Comparison of ENCODE assay signal across 9 mouse cellular contexts in the genomic region with DNA sequence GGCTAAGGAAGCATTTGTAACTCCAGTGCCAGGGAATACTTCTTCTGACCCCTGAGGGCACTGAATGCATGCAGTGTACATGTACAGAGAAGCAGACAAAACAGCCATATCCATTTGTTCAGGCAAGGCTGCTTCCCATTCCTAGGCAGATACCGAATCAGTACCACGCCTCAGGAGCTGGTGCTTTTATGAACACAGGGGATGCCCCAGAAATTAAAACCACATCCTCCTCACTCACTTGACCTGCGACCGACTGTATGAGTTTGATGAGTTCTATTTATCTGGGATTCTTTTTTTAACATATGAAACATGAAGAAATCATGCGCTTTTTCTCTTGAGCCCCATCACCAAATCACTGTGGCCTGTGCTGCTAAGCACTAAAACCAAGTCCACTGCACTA. TPM values are rescaled to one million over a fixed set of nuclear protein-coding genes. Genes with fewer than 3 reads are reported as not detected.
A peak's percentile ranks its signal among the peaks of the same experiment; 100 is the strongest.
DNase-seq lines count a peak whose midpoint lies in the region; ATAC-seq lines count a peak whose summit lies in the region.
"Had no signal": no experiment of that assay in that cellular context is flagged by ENCODE, and none has a peak within 500 bp of the region (broad histone marks: within the 10 kb centered on the region; RNA-seq: fewer than 3 reads in every experiment).

No protein-coding gene starts in this region.

- H3K4me2 ChIP-seq in kidney, embryonic 16.5 days (replicated peaks; ENCODE audit: low read depth, low read length) = peak overlapping the region; percentile 49
- peak overlapping the region; percentile 54 for H3K4me2 ChIP-seq in embryonic facial prominence, embryonic 14.5 days (ENCODE audit: low read depth, low read length)
- H3K4me2 ChIP-seq in neural tube, embryonic 14.5 days (ENCODE audit: low read depth, low read length) = peak overlapping the region; percentile 53

- H3K4me1 ChIP-seq in kidney, embryonic 16.5 days (ENCODE audit: insufficient read depth, low read length) = no peaks in the 10 kb centered on the region
- no peaks in the 10 kb centered on the region for H3K4me1 ChIP-seq in embryonic facial prominence, embryonic 14.5 days (ENCODE audit: control insufficient read depth, insufficient read depth, low read length)
- H3K4me1 ChIP-seq in limb, embryonic 10.5 days = peaks cover 7% of the 10 kb centered on the region; the same call in 1 of the 2 replicates
- 0 out of 2 replicates have a peak, but pooled peaks cover 4% of the 10 kb centered on the region for H3K4me1 ChIP-seq in neural tube, embryonic 14.5 days (ENCODE audit: control insufficient read depth, insufficient read depth, low read length)

- H3K4me3 ChIP-seq in kidney, embryonic 16.5 days (ENCODE audit: low read length) = peak overlapping the region; percentile 65
- H3K4me3 ChIP-seq in embryonic facial prominence, embryonic 14.5 days (ENCODE audit: low read depth, low read length) = peak overlapping the region; percentile 62
- peak overlapping the region; percentile 68 for H3K4me3 ChIP-seq in limb, embryonic 10.5 days
- H3K4me3 ChIP-seq in neural tube, embryonic 14.5 days (ENCODE audit: low read depth, low read length) = no peak overlapping the region; the same call in 1 of the 2 replicates

- no peak for ATAC-seq in kidney, embryonic 16.5 days (ENCODE audit: low FRiP score, low TSS enrichment)
- ATAC-seq in embryonic facial prominence, embryonic 14.5 days (ENCODE audit: low read depth) = no peak
- no peak for ATAC-seq in neural tube, embryonic 14.5 days (ENCODE audit: low read depth)

- no peaks in the 10 kb centered on the region for H3K9me3 ChIP-seq in kidney, embryonic 16.5 days (ENCODE audit: low read length)
- H3K9me3 ChIP-seq in embryonic facial prominence, embryonic 14.5 days (ENCODE audit: control insufficient read depth, low read length) = no peaks in the 10 kb centered on the region
- no peaks in the 10 kb centered on the region for H3K9me3 ChIP-seq in limb, embryonic 10.5 days (replicated peaks)
- H3K9me3 ChIP-seq in neural tube, embryonic 14.5 days (ENCODE audit: control insufficient read depth, low read length) = no peaks in the 10 kb centered on the region

- peak overlapping the region; percentile 54 for H3K9ac ChIP-seq in kidney, embryonic 16.5 days (replicated peaks; ENCODE audit: low read length)
- H3K9ac ChIP-seq in embryonic facial prominence, embryonic 14.5 days (ENCODE audit: low read depth, low read length) = peak overlapping the region; percentile 87
- no peak overlapping the region for H3K9ac ChIP-seq in neural tube, embryonic 14.5 days (replicated peaks; ENCODE audit: low read depth, low read length)

- intact Hi-C loops in gastrocnemius, postnatal 36 days (cut with DNase I) = loop anchor here (10.0 kb wide), 1 partner anchor 102 kb away; a partner anchor contains a TSS

- H3K36me3 ChIP-seq in kidney, embryonic 16.5 days (ENCODE audit: insufficient read depth, low read length) = no peaks in the 10 kb centered on the region
- H3K36me3 ChIP-seq in embryonic facial prominence, embryonic 14.5 days (ENCODE audit: control insufficient read depth, insufficient read depth, low read length) = no peaks in the 10 kb centered on the region
- no peaks in the 10 kb centered on the region for H3K36me3 ChIP-seq in limb, embryonic 10.5 days
- no peaks in the 10 kb centered on the region for H3K36me3 ChIP-seq in neural tube, embryonic 14.5 days (ENCODE audit: control insufficient read depth, insufficient read depth, low read length)

- DNase-seq in kidney, postnatal 4 days = no peak
- DNase-seq in embryonic facial prominence, embryonic 14.5 days (ENCODE audit: low spot score) = no peak
- no peak for DNase-seq in limb, embryonic 10.5 days (ENCODE audit: low spot score)
- DNase-seq in gastrocnemius, postnatal 36 days = no peak
- DNase-seq in lung, postnatal 14 days = no peak
- DNase-seq in layer of hippocampus, adult 9-11 months = no peak

- 75% methylated on average over 5 of the region's 5 CpGs for WGBS in kidney, embryonic 16.5 days
- WGBS in embryonic facial prominence, embryonic 14.5 days = 68% methylated on average over 5 of the region's 5 CpGs
- 80% methylated on average over 5 of the region's 5 CpGs for WGBS in limb, embryonic 10.5 days
- WGBS in neural tube, embryonic 14.5 days = 77% methylated on average over 5 of the region's 5 CpGs

- H3K27ac ChIP-seq in kidney, embryonic 16.5 days (ENCODE audit: low read length) = no peak overlapping the region
- H3K27ac ChIP-seq in embryonic facial prominence, embryonic 14.5 days (replicated peaks; ENCODE audit: low read depth, low read length) = no peak overlapping the region
- peak overlapping the region; percentile 95 for H3K27ac ChIP-seq in limb, embryonic 10.5 days
- no peak overlapping the region for H3K27ac ChIP-seq in neural tube, embryonic 14.5 days (ENCODE audit: low read depth, low read length)

- no peaks in the 10 kb centered on the region; the same call in 1 of the 2 replicates for H3K27me3 ChIP-seq in kidney, embryonic 16.5 days (ENCODE audit: insufficient read depth, low read length)
- H3K27me3 ChIP-seq in embryonic facial prominence, embryonic 14.5 days (replicated peaks; ENCODE audit: control insufficient read depth, insufficient read depth, low read length) = no peaks in the 10 kb centered on the region
- peaks cover 23% of the 10 kb centered on the region for H3K27me3 ChIP-seq in limb, embryonic 10.5 days (ENCODE audit: low read depth, poor library complexity, severe bottlenecking)
- H3K27me3 ChIP-seq in neural tube, embryonic 14.5 days (ENCODE audit: control insufficient read depth, insufficient read depth, low read length) = no peaks in the 10 kb centered on the region

RNA-seq across cellular contexts. Expression of a gene that starts 1.7 kb away (rescaled TPM):
- polyA plus RNA-seq in kidney, embryonic 16.5 days (2015; fragmentation: Nextera tagmentation; extraction: Ambion mirVana) = 21.2 and 24.9 TPM in 2 replicates
- 18.4 and 20.8 TPM in 2 replicates for polyA plus RNA-seq in embryonic facial prominence, embryonic 14.5 days (2014; fragmentation: Nextera tagmentation; extraction: Ambion mirVana)
- 28.7 and 29.1 TPM in 2 replicates for polyA plus RNA-seq in limb, embryonic 10.5 days (2016; fragmentation: Nextera tagmentation; extraction: Ambion mirVana)
- polyA plus RNA-seq in neural tube, embryonic 14.5 days (2014; fragmentation: Nextera tagmentation; extraction: Ambion mirVana) = 37.7 and 38.2 TPM in 2 replicates
- 10 to 100 TPM; 12.6 to 14.2 TPM for total RNA-seq in gastrocnemius, postnatal 36 days (2021)
- polyA plus RNA-seq: erythroblast, embryonic 14.5 days had no signal

RNA-seq across cellular contexts. Expression of a gene that starts 28.0 kb away (rescaled TPM):
- polyA plus RNA-seq in kidney, embryonic 16.5 days (2015; fragmentation: Nextera tagmentation; extraction: Ambion mirVana) = 4.0 and 5.1 TPM in 2 replicates
- 3.9 and 4.5 TPM in 2 replicates for polyA plus RNA-seq in embryonic facial prominence, embryonic 14.5 days (2014; fragmentation: Nextera tagmentation; extraction: Ambion mirVana)
- 6.0 and 6.7 TPM in 2 replicates for polyA plus RNA-seq in limb, embryonic 10.5 days (2016; fragmentation: Nextera tagmentation; extraction: Ambion mirVana)
- polyA plus RNA-seq in neural tube, embryonic 14.5 days (2014; fragmentation: Nextera tagmentation; extraction: Ambion mirVana) = 1.0 and 2.6 TPM in 2 replicates
- under 1 TPM; 0.46 to 0.99 TPM for total RNA-seq in gastrocnemius, postnatal 36 days (2021)
